Comparison of ENCODE assay signal across 30 mouse cellular contexts in the genomic region with DNA sequence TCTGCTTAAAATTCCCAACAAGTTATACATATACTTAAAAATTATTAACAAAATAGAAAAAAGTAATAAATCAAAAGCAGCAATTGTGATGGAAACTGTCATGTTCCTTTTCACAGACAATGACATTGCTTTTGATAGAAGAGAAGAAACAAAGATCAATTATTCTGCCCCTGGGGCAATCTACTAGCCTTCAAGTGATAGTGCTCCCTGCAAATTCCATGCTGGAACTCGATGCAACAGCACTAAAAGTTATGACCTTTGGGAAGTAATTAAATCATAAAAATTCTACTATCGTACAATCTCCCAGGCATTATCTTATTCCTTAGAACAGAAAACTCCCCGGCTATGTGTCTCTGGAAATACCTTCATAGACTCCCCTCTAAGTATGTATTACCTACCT.
"Had no signal": no experiment of that assay in that cellular context is flagged by ENCODE, and none has a peak within 500 bp of the region (broad histone marks: within the 10 kb centered on the region; RNA-seq: fewer than 3 reads in every experiment).

No protein-coding gene starts in this region.

- H3K9me3 ChIP-seq: limb, embryonic 10.5 days; limb, embryonic 12.5 days; limb, embryonic 13.5 days; limb, embryonic 15.5 days; liver, embryonic 12.5 days; liver, embryonic 13.5 days; liver, embryonic 15.5 days; lung, embryonic 15.5 days; megakaryocyte, embryonic 14.5 days; midbrain, embryonic 10.5 days; midbrain, embryonic 12.5 days; midbrain, embryonic 13.5 days; midbrain, embryonic 15.5 days; neural tube, embryonic 12.5 days had no signal

- H3K4me1 ChIP-seq: limb, embryonic 10.5 days; limb, embryonic 12.5 days; limb, embryonic 13.5 days; limb, embryonic 15.5 days; liver, embryonic 12.5 days; liver, embryonic 13.5 days; liver, embryonic 15.5 days; lung, embryonic 15.5 days; megakaryocyte, embryonic 14.5 days; midbrain, embryonic 10.5 days; midbrain, embryonic 12.5 days; midbrain, embryonic 13.5 days; midbrain, embryonic 15.5 days; neural tube, embryonic 12.5 days had no signal

- H3K36me3 ChIP-seq: limb, embryonic 10.5 days; limb, embryonic 12.5 days; limb, embryonic 13.5 days; limb, embryonic 15.5 days; liver, embryonic 12.5 days; liver, embryonic 13.5 days; liver, embryonic 15.5 days; lung, embryonic 15.5 days; midbrain, embryonic 10.5 days; midbrain, embryonic 12.5 days; midbrain, embryonic 13.5 days; midbrain, embryonic 15.5 days; neural tube, embryonic 12.5 days had no signal

- H3K4me2 ChIP-seq: limb, embryonic 12.5 days; limb, embryonic 13.5 days; limb, embryonic 15.5 days; liver, embryonic 11.5 days; liver, embryonic 12.5 days; liver, embryonic 13.5 days; liver, embryonic 15.5 days; lung, embryonic 14.5 days; lung, embryonic 15.5 days; midbrain, embryonic 12.5 days; midbrain, embryonic 13.5 days; midbrain, embryonic 15.5 days; neural tube, embryonic 12.5 days had no signal

- H3K4me3 ChIP-seq: limb, embryonic 10.5 days; limb, embryonic 12.5 days; limb, embryonic 13.5 days; limb, embryonic 15.5 days; liver, embryonic 12.5 days; liver, embryonic 13.5 days; liver, embryonic 15.5 days; lung, embryonic 15.5 days; megakaryocyte, embryonic 14.5 days; midbrain, embryonic 10.5 days; midbrain, embryonic 12.5 days; midbrain, embryonic 13.5 days; midbrain, embryonic 15.5 days; myocyte; neural tube, embryonic 12.5 days had no signal

- H3K27me3 ChIP-seq: limb, embryonic 12.5 days; limb, embryonic 13.5 days; limb, embryonic 15.5 days; liver, embryonic 12.5 days; liver, embryonic 13.5 days; liver, embryonic 15.5 days; lung, embryonic 15.5 days; megakaryocyte, embryonic 14.5 days; midbrain, embryonic 12.5 days; midbrain, embryonic 13.5 days; midbrain, embryonic 15.5 days; neural tube, embryonic 12.5 days had no signal

- H3K27ac ChIP-seq: limb, embryonic 10.5 days; limb, embryonic 12.5 days; limb, embryonic 13.5 days; limb, embryonic 15.5 days; liver, embryonic 12.5 days; liver, embryonic 13.5 days; liver, embryonic 14.5 days; liver, embryonic 15.5 days; lung, embryonic 15.5 days; macrophage; midbrain, embryonic 10.5 days; midbrain, embryonic 12.5 days; midbrain, embryonic 13.5 days; midbrain, embryonic 15.5 days; neural tube, embryonic 12.5 days had no signal

- DNase-seq: left cerebral cortex, postnatal 4 days; liver; liver, embryonic 13.5 days; liver, postnatal 0 days; lung, adult 18-20 months; lung, adult 2 months; lung, embryonic 14.5 days; lung, postnatal 10 days; lung, postnatal 14 days; lung, postnatal 36 days; lung, postnatal 4 days had no signal

- ATAC-seq: liver, embryonic 12.5 days; liver, postnatal 0 days; lung, postnatal 0 days; midbrain, embryonic 13.5 days; midbrain, embryonic 15.5 days; midbrain, embryonic 16.5 days had no signal

- H3K9ac ChIP-seq: limb, embryonic 12.5 days; limb, embryonic 13.5 days; limb, embryonic 15.5 days; liver, embryonic 12.5 days; liver, embryonic 13.5 days; liver, embryonic 14.5 days; liver, embryonic 15.5 days; liver, postnatal 0 days; lung, embryonic 14.5 days; lung, embryonic 15.5 days; midbrain, embryonic 12.5 days; midbrain, embryonic 13.5 days; midbrain, embryonic 15.5 days; neural tube, embryonic 12.5 days had no signal
